Mouse (Mus musculus): ENCODE results near the gene Tmem175.

DNA sequence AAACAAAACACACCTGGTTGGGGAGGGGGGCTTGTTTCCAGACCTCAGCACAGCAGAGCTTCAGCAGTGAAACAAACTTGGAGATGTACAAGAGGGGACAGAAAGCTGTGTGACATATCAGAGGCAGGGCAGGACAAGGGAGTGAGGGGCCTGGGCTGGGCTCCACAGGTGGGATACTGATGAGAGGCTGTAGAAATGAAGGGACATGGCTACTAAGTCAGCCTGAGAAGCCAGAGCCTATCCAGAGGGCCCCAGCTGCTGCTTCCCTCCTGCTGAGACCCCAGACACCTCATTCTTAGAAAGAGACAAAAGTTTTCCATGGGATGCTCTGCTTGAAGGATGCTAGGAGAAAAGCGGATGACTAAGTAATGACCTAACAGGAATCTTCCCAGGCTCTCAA lies 29.0 kb downstream of the Tmem175 start:
- TF ChIP-seq CTCF (IDR thresholded peaks at IDR 0.05; ENCODE audit: extremely low read depth, insufficient read depth, insufficient read length, insufficient replicate concordance) (no peak), POLR2A (IDR thresholded peaks at IDR 0.05; ENCODE audit: low read depth, low read length) (no peak)

Measured in spleen, adult 2 months (tissue).